Mouse (Mus musculus) limb, embryonic 14.5 days (tissue): ENCODE measurements at regions not wholly inside any gene's neighbourhood (a gene's known extent, or its start where the extent isn't known, plus 50 kb on each side); places are given as distances from the start of the nearest gene placed in this dataset.
A peak's percentile ranks its signal among the peaks of the same experiment; 100 is the strongest.

Source experiments
- ATAC-seq: fragments of 200-750 bp; cut with Nextera tagmentation; 2 replicates; pipeline ENCODE4 v1.8.0; 2017; ENCODE audit warnings: low read depth, moderate number of reproducible peaks, moderate TSS enrichment; ENCODE audit not compliant: low FRiP score
- DNase-seq: peaks from one replicate; pipeline ENCODE4 v3.0.0-alpha.2; 2015; ENCODE audit warnings: low spot score
- H3K27ac ChIP-seq: fragments of 300-500 bp; sonication (generic); replicated peaks from 2 replicates; pipeline ENCODE4 v1.5.1; 2014; ENCODE audit warnings: low read depth, mild to moderate bottlenecking, low read length, moderate library complexity, mixed read lengths
- H3K27me3 ChIP-seq: fragments of 300-500 bp; sonication (generic); 2 replicates; pipeline ENCODE4 v1.6.1; 2014; ENCODE audit warnings: low read length, mixed read lengths; ENCODE audit not compliant: control insufficient read depth, insufficient read depth
- H3K36me3 ChIP-seq: fragments of 300-500 bp; sonication (generic); 2 replicates; pipeline ENCODE4 v1.6.1; 2014; ENCODE audit warnings: mild to moderate bottlenecking, low read length, moderate library complexity, mixed read lengths; ENCODE audit not compliant: control insufficient read depth, insufficient read depth
- H3K4me1 ChIP-seq: fragments of 300-500 bp; sonication (generic); 2 replicates; pipeline ENCODE4 v1.6.1; 2014; ENCODE audit warnings: antibody characterized with exemption, low read length, mixed read lengths; ENCODE audit not compliant: control insufficient read depth, insufficient read depth
- H3K4me2 ChIP-seq: fragments of 300-500 bp; sonication (generic); replicated peaks from 2 replicates; pipeline ENCODE4 v1.6.1; 2014; ENCODE audit warnings: low read depth, mild to moderate bottlenecking, low read length, moderate library complexity; ENCODE audit not compliant: severe bottlenecking
- H3K4me3 ChIP-seq: fragments of 300-500 bp; sonication (generic); replicated peaks from 2 replicates; pipeline ENCODE4 v1.5.1; 2014; ENCODE audit warnings: low read length
- H3K9ac ChIP-seq: fragments of 300-500 bp; sonication (generic); 2 replicates; pipeline ENCODE4 v1.6.1; 2014; ENCODE audit warnings: mild to moderate bottlenecking, low read depth, low read length, moderate library complexity; ENCODE audit not compliant: severe bottlenecking
- H3K9me3 ChIP-seq: fragments of 300-500 bp; sonication (generic); 2 replicates; pipeline ENCODE4 v1.6.1; 2016; ENCODE audit warnings: low read length; ENCODE audit not compliant: control insufficient read depth
- POLR2A ChIP-seq: fragments of 200-500 bp; IDR thresholded peaks from 2 replicates; pipeline ENCODE4 v1.8.0; 2012; ENCODE audit warnings: inconsistent platforms, mild to moderate bottlenecking, moderate library complexity, borderline replicate concordance; ENCODE audit not compliant: insufficient read depth, insufficient read length; ENCODE audit errors: extremely low read depth
- WGBS: fragments of 180-500 bp; shearing (Covaris S2); extraction: QIAGEN DNeasy Blood & Tissue Kit; methylation state at CpG from one replicate; pipeline ENCODE4 v1.1.7; 2014; 5-methylcytosine and 5-hydroxymethylcytosine counted together

GRCm38 (mm10) chr3:144025451-144026125 is 179.4 kb downstream of the Lmo4 start:
- Histone ChIP-seq H3K36me3 (no peaks in the 10 kb centered on the region), H3K9ac (no peak overlapping the region), H3K9me3 (no peaks in the 10 kb centered on the region), H3K4me1 (no peaks in the 10 kb centered on the region), H3K4me2 (no peak overlapping the region), H3K4me3 (no peak overlapping the region), H3K27ac (no peak overlapping the region), H3K27me3 (no peaks in the 10 kb centered on the region)
- ATAC-seq, result no peak
- no peak for DNase-seq
- WGBS, result 33% methylated on average over 14 of the region's 14 CpGs
- no peak for TF ChIP-seq POLR2A

DNA sequence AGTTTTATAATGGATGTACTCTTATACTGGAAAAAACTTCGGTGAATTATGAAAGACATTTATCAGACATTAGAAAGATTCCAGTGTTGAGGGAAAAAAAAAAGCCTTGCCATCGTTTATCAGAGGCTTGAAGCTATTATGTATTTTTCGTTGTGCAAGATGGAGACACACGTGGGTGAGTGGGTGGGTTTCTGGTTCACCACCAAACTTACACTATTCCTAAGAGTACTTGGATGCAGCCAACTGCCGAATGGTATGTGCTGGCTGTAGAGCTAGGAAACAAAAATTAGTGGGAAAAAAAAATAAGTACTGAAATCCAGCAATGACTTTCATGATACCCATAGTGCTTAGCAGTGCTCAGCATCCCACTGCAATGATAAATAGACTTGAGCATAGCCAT is 180.8 kb downstream of the Lmo4 start:
- TF ChIP-seq POLR2A, result no peak
- Histone ChIP-seq H3K4me3 (no peak overlapping the region), H3K9ac (no peak overlapping the region), H3K36me3 (no peaks in the 10 kb centered on the region), H3K4me2 (no peak overlapping the region), H3K27ac (no peak overlapping the region), H3K9me3 (no peaks in the 10 kb centered on the region), H3K4me1 (peaks cover 4% of the 10 kb centered on the region; the same call in 1 of the 2 replicates), H3K27me3 (no peaks in the 10 kb centered on the region)
- ATAC-seq, result no peak
- DNase-seq, result no peak
- 85% methylated on average over 5 of the region's 5 CpGs for WGBS

- no peak overlapping the region for H3K9ac ChIP-seq
- H3K4me3 ChIP-seq, result no peak overlapping the region
- WGBS, result 73% methylated on average over 3 of the region's 3 CpGs
- H3K9me3 ChIP-seq, result no peaks in the 10 kb centered on the region
- H3K36me3 ChIP-seq, result no peaks in the 10 kb centered on the region
- H3K4me1 ChIP-seq, result peaks cover 5% of the 10 kb centered on the region; the same call in 1 of the 2 replicates
- no peak for DNase-seq
- TF ChIP-seq POLR2A, result no peak
- no peak overlapping the region for H3K27ac ChIP-seq
- no peaks in the 10 kb centered on the region for H3K27me3 ChIP-seq
- ATAC-seq, result no peak
- no peak overlapping the region for H3K4me2 ChIP-seq
Measured at GRCm38 (mm10) chr3:144023058-144023457, 182.0 kb downstream of the Lmo4 start.

GRCm38 (mm10) chr3:144021969-144022368 is 183.1 kb downstream of the Lmo4 start:
- no peak for TF ChIP-seq POLR2A
- no peaks in the 10 kb centered on the region for H3K27me3 ChIP-seq
- H3K4me3 ChIP-seq, result no peak overlapping the region
- no peaks in the 10 kb centered on the region for H3K36me3 ChIP-seq
- no peak overlapping the region for H3K4me2 ChIP-seq
- H3K4me1 ChIP-seq, result peaks cover 5% of the 10 kb centered on the region; the same call in 1 of the 2 replicates
- 87% methylated on average over 5 of the region's 5 CpGs for WGBS
- H3K9me3 ChIP-seq, result no peaks in the 10 kb centered on the region
- no peak overlapping the region for H3K9ac ChIP-seq
- DNase-seq, result no peak
- no peak overlapping the region for H3K27ac ChIP-seq
- no peak for ATAC-seq

DNA sequence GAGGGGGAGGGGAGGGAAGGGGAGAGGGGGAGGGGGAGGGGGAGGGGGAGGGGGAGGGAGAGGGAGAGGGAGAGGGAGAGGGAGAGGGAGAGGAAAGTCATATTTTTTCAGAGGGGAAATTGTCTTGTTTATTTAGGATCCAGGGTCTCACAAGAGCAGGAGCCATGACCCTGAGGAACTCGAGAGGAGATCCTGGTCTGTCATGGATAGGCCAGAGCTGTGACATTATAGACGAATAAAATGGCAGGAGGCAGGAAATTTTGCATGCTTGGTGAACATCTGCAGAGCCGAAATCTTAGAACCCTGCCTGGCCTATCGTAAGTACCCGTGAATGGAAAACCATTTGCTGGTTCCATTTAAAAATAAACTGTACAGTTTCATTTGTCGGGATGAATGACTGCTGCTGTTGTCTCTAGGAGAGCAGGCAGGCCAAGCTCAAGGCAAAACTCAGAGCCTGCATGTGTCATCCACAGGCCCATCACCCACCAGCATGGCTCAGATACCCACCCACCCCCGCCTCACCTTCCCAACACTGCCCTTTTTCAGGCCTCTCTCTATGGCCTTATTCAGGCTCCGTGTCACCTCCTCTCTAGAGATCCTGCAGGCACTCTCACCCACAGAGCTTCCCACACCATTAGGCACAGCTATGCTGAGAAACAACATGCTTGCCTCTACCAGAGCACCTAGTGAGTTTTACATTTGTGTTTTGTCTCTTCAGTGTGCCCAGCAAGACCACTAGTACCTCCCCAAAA is 184.7 kb downstream of the Lmo4 start:
- H3K27me3 ChIP-seq, result no peaks in the 10 kb centered on the region
- no peak overlapping the region for H3K4me2 ChIP-seq
- no peak for TF ChIP-seq POLR2A
- ATAC-seq (peak; percentile 23; the same call in 1 of the 2 replicates), DNase-seq (no peak)
- H3K4me3 ChIP-seq, result no peak overlapping the region
- H3K36me3 ChIP-seq, result no peaks in the 10 kb centered on the region
- H3K4me1 ChIP-seq, result peaks cover 5% of the 10 kb centered on the region; the same call in 1 of the 2 replicates
- no peak overlapping the region for H3K9ac ChIP-seq
- H3K9me3 ChIP-seq, result no peaks in the 10 kb centered on the region
- 48% methylated on average over 8 of the region's 8 CpGs for WGBS
- no peak overlapping the region for H3K27ac ChIP-seq
